Mouse (Mus musculus) frontal cortex, adult 2 months (tissue): ENCODE results near the gene Gm9918. TPM values are rescaled to one million over a fixed set of nuclear protein-coding genes. Genes with fewer than 3 reads are reported as not detected.

Experiments used
- polyA plus RNA-seq: library from polyadenylated mRNA; depleted of rRNA; stranded (reverse); fragments of >200 nt; gene quantifications from 2 replicates; pipeline ENCODE4 v1.2.3, GENCODE M21; 2012; rRNA removed

Gm9918 gene
- polyA plus RNA-seq, 1 experiment, result 0.08 TPM

Other genes with a start within 250 kb of the Gm9918 start
- 1.4 and 3.5 TPM in 2 replicates for gene Krt18, start 242.4 kb upstream of the Gm9918 start, polyA plus RNA-seq
- gene Eif4b, start 196.8 kb upstream of the Gm9918 start, polyA plus RNA-seq, result 108 and 115 TPM in 2 replicates
- gene Tns2, start 170.2 kb upstream of the Gm9918 start, polyA plus RNA-seq, result 28.0 and 29.5 TPM in 2 replicates
- gene Spryd3, start 134.3 kb upstream of the Gm9918 start, polyA plus RNA-seq, result 127 and 136 TPM in 2 replicates
- 46.3 and 51.8 TPM in 2 replicates for gene Igfbp6, start 126.2 kb upstream of the Gm9918 start, polyA plus RNA-seq
- gene Soat2, start 120.0 kb upstream of the Gm9918 start, polyA plus RNA-seq, result 0.16 and 0.25 TPM in 2 replicates
- 52.4 and 62.1 TPM in 2 replicates for gene Zfp740, start 67.3 kb upstream of the Gm9918 start, polyA plus RNA-seq
- gene Csad, start 65.8 kb upstream of the Gm9918 start, polyA plus RNA-seq, result 32.9 and 42.0 TPM in 2 replicates
- 0.74 and 0.84 TPM in 2 replicates for gene Itgb7, start 38.6 kb upstream of the Gm9918 start, polyA plus RNA-seq
- 10.5 and 11.2 TPM in 2 replicates for gene Rarg, start 13.0 kb upstream of the Gm9918 start, polyA plus RNA-seq
- gene Mfsd5, start 8.9 kb downstream of the Gm9918 start, polyA plus RNA-seq, result 46.2 and 48.9 TPM in 2 replicates
- 1.6 TPM in 2 replicates for gene Espl1, start 25.7 kb downstream of the Gm9918 start, polyA plus RNA-seq
- 485 and 514 TPM in 2 replicates for gene Pfdn5, start 55.6 kb downstream of the Gm9918 start, polyA plus RNA-seq
- 87.9 and 91.1 TPM in 2 replicates for gene Myg1, start 61.1 kb downstream of the Gm9918 start, polyA plus RNA-seq
- gene Aaas, start 80.2 kb downstream of the Gm9918 start, polyA plus RNA-seq, result 18.1 and 18.6 TPM in 2 replicates
- gene Sp7, start 96.6 kb downstream of the Gm9918 start, polyA plus RNA-seq, result 18.4 and 22.0 TPM in 2 replicates
- gene Sp1, start 135.6 kb downstream of the Gm9918 start, polyA plus RNA-seq, result 10.3 and 11.4 TPM in 2 replicates
- 1.3 and 1.6 TPM in 2 replicates for gene Amhr2, start 174.8 kb downstream of the Gm9918 start, polyA plus RNA-seq
- gene Prr13, start 188.5 kb downstream of the Gm9918 start, polyA plus RNA-seq, result 78.3 and 83.6 TPM in 2 replicates
- 538 and 576 TPM in 2 replicates for gene Pcbp2, start 200.0 kb downstream of the Gm9918 start, polyA plus RNA-seq
- not detected in 2 replicates for gene Gm10337, start 233.2 kb downstream of the Gm9918 start, polyA plus RNA-seq
- 83.9 and 90.8 TPM in 2 replicates for gene Map3k12, start 246.5 kb downstream of the Gm9918 start, polyA plus RNA-seq
- gene Tarbp2, start 247.6 kb downstream of the Gm9918 start, polyA plus RNA-seq, result 72.8 and 80.1 TPM in 2 replicates